Mouse (Mus musculus) mouse trophoblast stem cell (cell line): ENCODE data around the gene Bcl11a.

Source experiments
- in situ Hi-C, 2 experiments: fragments of 300-500 bp; cut with MseI, MboI; formaldehyde crosslinking; loops; 2 replicates in 1 of 2; 3 replicates in 1 of 2; pipeline ENCODE4 v1.15.1; 2025

Gene Bcl11a

DNA sequence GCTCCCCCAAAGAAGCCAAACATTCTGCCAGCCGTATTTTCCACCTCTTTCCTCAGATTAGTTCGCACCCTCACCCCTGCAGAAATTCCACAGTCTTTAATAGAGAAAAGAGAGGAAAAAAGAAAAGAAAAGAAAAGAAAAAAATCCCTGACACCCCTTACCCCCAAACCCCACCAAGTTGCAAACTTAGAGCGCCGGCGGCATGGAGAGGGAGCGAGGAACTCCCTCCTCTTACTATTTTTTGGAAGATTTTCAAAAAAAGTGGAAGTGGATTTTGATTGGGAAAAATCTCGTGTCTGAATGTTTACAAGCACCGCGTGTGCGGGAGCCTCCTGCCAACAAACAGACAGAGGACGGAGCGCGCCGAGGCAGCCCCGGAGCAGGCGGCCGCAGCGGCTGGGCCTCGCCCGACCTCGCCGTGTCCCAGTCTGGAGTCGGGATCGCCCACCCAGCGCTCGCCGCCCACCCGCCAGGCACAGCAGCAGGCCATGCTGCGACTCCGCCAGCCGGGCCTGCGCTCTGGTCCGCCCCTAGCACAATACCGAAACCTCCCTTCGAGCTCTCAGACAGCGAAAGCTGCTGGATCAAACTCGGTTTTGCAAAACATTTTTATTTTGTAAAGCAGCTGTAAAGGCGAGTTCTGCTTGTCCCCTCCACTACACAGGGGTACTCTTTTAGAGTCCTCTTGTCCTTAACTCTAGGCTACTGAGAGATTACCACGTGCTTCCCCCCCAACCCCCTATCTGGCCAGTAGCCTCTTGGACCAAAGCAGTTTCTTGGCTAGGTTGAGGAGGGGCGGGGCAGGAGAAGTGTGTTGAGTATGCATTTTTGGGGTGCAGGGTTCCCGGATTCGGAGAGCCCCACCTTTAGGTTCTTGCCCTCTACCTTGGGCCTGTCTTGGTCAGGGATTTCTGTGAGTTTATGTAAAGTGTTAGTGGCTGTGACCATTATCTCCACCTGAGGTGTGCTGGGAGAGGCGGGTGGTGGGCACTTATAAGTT lies 1.8 kb downstream of the Bcl11a start:
- in situ Hi-C loops: loop anchor here in 1 of 2 experiments (25.0 kb wide), 1 partner anchor 1208 kb away; no protein-coding TSS in a partner anchor

DNA sequence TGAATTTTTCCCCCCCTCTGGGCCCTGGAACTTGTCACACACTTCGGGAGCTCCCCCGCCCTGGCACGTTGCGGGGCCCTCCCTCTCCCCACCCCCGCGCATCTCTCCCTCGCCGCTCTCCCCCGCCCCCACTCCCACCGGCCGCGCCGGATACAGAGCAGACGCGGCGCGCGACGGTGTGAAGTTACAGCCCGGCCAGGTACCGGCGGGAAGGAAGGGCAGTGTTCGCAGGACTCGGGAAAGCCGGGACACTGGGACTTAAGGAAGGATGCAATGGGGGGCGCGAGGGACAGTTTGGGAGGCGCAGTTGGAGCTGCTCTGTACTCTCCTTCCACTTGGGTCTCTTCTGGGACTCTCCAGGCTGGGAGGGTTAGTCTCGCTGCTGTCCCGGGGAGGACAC lies 2.7 kb downstream of the Bcl11a start:
- in situ Hi-C loops: loop anchor here in 1 of 2 experiments (25.0 kb wide), 1 partner anchor 1207 kb away; no protein-coding TSS in a partner anchor

DNA sequence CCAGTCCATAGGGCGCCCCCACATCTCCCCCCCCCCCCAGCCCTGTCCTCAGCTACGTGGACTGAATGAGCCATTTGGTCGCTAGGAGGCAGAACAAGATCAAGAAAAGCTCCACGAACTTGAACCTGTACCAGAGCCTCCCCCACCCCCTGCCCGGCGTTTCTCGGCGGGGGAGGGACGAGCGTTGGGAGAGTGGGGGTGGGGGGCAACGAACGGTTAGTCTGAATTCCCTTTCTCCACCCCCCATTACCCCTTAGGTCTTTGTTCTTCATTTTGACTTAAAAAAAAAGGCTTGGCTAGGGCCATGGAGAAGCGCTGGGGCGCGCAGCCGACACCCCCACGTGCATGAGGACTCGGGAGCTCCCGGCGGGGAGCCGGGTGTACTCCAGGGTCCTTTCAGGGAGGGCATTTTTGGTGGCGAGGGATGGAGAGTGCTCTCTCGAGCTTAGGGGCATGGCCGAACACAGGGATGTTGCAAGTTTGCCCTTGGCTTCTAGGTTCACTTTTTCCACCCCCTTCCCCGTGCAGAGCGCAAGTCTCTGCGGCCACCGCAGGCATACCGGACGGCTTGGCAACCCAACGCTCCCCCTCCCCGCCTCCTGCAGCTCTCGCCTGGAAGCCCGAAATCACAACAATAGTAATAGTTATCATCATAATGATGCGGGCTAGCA lies 3.3 kb downstream of the Bcl11a start:
- in situ Hi-C loops: loop anchor here in 1 of 2 experiments (25.0 kb wide), 1 partner anchor 1206 kb away; no protein-coding TSS in a partner anchor

DNA sequence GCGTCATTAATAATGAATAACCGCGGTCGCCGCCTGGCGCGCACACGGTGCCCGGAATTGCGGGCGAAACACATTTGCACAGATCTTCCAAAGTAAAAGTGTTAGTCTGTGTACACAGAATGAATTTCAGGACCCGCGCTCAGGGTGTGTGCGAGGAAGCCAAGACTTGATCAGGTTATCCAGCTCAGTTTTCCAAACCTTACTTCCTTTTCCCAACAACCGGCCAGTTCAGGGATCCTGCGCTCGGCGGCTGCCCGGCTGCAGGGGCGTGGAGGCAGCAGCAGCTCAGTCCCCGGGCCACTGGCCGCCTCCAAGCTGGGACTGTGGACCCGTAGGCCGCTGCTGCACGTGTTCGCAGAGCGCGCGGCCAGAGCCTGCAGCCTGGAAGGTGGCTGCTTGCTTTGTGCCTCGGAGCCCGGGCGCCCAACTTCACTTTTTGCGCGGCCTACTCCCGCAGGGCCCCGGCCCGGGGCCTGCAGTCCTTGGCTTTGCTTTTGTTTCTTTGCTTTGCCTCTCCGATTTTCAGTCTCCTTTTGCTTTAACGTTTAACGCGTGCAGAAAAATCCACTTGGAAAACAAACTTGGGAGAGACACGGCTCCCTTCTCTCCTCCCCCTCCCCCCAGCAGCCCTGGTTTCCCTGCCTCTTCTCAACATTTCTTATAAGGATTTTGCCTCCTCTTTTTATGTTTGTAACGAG lies 4.0 kb downstream of the Bcl11a start:
- in situ Hi-C loops: loop anchor here in 1 of 2 experiments (25.0 kb wide), 1 partner anchor 1205 kb away; no protein-coding TSS in a partner anchor

DNA sequence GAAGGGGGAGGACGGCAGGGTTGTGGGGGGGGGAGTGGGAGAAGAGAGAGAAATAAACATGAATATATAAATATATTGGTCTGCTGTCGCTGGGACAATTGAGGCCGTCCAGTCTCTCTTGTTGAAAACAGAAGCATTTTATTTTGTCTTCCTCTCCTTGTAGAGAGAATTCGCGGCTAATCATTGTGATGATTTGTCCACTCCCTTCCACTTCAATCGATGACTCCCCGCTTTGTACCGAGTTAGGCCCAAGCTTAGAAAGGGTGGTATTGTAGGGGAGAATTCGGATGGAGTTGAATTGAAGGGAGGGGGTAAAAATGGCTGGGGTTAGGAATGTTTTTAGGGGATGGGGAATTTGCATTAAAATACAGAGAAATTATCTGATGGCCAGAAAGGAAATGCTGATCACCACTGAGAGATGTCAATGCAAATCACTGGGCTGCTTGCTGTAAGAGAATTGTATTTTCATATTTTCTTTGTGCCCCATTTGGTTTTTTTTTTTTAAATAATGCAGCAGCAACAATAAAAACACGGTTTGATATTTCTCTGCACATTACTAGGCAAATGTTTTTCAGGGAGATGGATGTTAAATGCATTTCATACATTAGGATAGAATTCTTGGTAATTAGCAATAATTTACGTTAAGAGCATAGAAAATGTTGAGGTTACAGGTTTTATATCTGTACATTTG lies 4.7 kb downstream of the Bcl11a start:
- in situ Hi-C loops: loop anchor here in 1 of 2 experiments (25.0 kb wide), 1 partner anchor 1205 kb away; no protein-coding TSS in a partner anchor

DNA sequence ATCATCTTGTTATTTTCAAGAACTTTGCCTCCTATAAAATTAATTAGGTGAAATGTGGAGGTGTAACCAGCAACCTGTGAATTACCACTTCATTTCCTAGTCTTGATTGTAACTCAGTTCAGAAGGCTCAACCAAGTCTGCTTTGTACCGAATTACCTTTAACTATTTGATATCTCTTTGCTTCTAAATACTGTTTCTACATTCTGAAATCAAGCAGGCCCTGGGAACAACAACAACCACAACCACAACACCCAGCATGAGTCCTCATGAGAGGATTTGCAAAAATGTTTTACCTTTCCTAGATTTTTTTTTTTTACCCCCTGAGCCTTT lies 5.2 kb downstream of the Bcl11a start:
- in situ Hi-C loops: loop anchor here in 1 of 2 experiments (25.0 kb wide), 1 partner anchor 1204 kb away; no protein-coding TSS in a partner anchor

DNA sequence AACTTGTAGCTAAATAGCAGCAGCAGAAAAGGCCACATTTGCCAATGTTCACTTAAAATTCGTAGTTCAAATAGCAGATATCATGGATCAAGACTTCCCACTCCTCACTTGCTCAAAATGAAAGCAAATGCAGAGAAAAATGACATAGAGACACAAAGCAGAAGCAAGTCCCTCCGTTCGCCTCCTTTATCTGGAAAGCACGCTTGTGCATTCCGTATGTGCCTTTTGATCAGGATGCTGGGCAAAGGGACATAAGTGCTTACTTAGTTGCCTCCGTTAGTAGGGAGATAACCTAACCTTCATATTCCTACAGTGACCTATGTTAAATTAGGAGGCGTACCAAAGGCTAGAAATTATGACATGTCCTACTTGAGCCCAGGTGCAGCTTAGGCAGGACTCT lies 5.6 kb downstream of the Bcl11a start:
- in situ Hi-C loops: loop anchor here in 1 of 2 experiments (25.0 kb wide), 1 partner anchor 1204 kb away; no protein-coding TSS in a partner anchor

DNA sequence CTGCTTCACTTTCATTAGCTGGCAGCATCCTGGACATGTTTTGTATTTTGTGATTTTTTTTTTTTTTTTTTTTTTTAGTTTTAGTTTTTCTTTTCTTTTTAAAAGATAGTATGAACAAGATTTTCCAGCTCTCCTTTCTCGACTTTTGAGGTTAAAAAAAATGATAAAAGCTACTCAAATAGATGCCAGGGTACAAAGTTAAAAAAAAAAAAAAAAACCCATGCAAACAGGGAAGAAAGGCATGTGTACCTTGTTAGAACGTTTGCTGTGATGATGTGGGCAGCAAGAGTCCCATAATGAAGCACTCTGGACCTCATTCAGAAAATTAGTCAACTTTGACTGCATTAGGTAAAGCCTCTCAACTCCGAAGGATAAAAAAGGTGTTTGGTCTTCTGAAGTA lies 6.2 kb downstream of the Bcl11a start:
- in situ Hi-C loops: loop anchor here in 1 of 2 experiments (25.0 kb wide), 1 partner anchor 1203 kb away; no protein-coding TSS in a partner anchor

DNA sequence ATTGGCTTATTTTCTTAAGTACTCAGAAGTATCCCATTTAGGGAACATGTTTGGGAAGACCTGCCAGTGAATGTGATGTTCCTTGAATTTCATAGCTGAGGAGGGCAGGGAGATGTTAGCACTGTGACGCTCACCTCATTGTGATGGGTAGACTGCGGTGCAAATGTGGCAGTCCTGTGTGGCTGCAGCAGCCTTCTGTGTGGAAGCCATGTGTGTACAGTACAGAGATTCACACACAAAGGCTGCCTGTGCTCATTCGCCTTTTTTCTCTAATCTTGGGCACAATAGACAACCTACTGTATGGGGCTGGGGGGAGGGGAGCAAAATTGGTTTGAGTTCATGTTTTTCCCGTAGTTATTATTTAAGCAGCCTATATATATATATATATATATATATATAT lies 6.7 kb downstream of the Bcl11a start:
- in situ Hi-C loops: loop anchor here in 1 of 2 experiments (25.0 kb wide), 1 partner anchor 1203 kb away; no protein-coding TSS in a partner anchor

DNA sequence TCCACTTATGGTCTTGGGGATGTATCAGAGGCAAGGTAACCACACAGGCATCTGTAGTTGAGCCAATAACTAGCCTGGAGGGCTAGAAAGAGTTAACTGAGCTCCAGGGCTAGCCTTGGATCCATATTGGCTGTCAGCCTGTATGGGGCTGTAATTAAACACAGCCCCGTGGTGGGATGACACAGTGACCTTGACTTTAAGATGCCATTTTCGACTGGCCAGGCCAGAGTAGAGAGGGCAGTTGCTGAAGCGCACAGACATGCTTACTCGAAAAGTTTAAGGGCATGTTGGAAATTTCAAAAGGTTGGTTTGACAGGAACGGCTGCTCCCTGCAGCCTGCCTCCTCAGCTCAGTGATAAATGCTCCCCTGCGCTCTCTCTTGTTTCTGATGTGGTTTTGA lies 8.1 kb downstream of the Bcl11a start:
- in situ Hi-C loops: loop anchor here in 1 of 2 experiments (25.0 kb wide), 1 partner anchor 1201 kb away; no protein-coding TSS in a partner anchor

DNA sequence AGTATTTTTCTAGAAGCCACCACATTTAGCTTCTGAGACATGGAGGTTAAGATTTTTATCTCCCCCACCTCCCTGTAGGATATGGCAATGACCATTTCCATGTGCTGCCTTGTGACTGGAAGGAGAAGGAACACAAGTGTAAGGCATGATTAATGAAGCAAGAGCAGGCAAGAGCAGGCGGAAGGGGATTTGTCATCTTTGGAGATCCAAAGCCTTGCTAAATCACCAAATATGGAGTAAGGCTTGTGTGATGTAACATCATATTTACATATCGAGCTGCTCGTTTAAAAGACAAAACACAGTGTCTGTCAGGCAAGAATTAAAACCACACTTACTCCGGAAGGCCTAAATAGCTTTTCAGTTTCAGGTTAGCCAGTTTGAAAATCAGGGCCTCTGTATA lies 9.2 kb downstream of the Bcl11a start:
- in situ Hi-C loops: loop anchor here in 1 of 2 experiments (25.0 kb wide), 1 partner anchor 1200 kb away; no protein-coding TSS in a partner anchor

DNA sequence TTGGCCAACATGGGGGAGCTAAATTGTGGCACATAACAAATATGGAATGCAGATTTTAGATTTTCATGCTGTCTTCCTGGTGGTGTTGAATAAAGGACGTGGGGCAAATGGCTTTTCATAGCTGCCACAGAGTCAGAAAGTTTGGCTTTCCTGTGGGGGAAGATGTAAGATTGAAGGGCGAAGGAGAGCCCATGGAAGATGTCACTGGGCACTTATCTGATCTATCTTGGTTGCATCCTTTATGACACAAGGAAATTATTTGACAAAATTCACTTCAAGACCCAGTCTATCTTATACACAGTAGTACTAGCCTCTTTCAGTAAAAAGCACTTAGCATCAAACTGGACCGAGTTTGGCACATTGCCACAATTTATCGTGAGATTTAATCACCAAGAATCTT lies 12.6 kb downstream of the Bcl11a start:
- in situ Hi-C loops: loop anchor here in 1 of 2 experiments (25.0 kb wide), 1 partner anchor 1197 kb away; no protein-coding TSS in a partner anchor

DNA sequence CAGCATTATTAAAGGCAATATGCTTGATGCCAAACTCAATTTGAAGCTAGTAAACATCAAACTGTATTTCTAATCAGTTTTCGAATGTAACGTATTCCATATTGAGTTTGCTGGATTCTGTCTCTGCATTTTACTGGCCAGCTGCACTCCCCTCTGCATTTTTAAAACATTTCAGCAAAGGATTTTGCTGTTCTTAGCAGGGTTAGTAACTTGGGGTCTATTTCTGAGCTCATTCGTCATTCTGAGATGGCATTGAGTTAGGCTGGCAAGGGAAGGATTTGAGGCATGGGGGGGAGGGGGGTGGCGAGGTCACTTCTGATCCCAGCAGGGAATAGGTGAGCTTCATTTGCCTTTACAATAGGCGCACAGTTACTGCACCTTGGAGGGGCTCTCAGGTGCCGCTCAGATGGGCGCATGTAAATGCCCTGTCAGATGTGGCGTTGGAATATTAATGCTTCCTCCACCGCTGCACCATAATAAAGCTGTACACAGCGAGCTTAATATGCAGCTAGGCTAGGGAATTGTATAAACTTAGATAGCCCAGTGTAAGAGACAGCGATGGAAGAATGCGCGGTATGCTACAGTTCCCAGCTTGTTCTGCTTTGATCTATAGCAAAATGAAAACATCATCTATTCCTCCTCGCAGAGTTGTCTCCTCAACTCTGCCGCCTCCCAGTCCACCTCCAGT lies 13.7 kb downstream of the Bcl11a start:
- in situ Hi-C loops: loop anchor here in 1 of 2 experiments (25.0 kb wide), 1 partner anchor 1196 kb away; no protein-coding TSS in a partner anchor

DNA sequence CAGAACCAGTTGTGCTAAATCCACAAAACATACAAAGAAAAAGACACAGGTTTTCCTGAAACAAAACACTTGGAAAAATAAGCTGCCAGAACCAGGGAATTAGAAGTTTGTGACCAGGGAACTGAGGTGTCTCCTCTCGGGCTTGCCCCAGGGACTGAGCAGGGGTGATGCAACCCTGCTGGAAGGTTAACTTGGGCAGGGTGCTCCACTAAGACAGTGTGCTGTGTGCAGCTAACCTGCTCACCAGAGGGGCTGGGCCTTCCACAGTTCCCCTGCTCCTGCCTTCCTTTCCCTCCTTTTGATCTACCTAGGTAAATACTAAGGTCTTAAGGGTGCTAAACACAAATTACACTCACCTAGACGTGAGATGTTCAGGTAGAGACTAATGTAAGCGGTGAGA lies 14.8 kb downstream of the Bcl11a start:
- in situ Hi-C loops: loop anchor here in 1 of 2 experiments (25.0 kb wide), 1 partner anchor 1195 kb away; no protein-coding TSS in a partner anchor

DNA sequence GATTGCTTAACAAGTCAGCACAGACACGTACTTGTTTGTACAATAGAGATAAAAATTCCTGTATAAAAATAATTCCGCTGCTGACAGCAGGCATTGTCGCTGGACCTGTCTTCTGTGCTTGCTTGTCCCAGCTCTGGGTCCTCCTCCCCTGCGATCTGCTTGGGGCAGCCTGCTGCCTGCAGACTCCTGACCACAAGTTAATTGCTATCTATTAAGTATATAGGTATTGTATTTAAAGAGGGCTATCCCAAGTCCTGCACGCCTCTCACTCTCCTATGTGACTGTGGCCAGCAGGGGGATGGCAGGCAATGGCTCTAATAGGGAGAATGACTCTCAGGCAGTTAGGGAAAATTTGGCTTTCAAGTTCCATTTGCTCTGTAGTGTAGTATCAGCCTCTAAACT lies 16.2 kb downstream of the Bcl11a start:
- in situ Hi-C loops: loop anchor here in 1 of 2 experiments (25.0 kb wide), 1 partner anchor 1193 kb away; no protein-coding TSS in a partner anchor

DNA sequence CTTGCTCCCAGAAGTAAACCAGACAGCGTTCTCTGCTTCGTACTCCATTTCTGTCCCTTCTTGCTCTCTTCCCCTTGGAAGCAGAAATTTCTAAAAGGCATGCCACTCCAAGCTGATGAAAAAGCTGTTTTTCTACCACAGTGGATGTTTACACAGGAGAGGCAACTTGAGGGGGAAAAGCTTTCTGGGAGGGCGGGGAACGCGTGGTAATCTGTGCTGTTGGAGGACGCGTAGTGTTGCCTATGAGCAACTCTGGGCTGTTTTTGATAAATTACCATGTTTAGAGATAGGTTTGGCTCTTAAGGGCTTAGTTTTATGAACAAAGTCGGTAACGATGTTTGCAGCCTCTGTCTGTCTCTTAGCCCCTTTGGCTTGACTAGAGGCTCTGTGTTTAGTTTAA lies 17.4 kb downstream of the Bcl11a start:
- in situ Hi-C loops: loop anchor here in 1 of 2 experiments (25.0 kb wide), 1 partner anchor 1192 kb away; no protein-coding TSS in a partner anchor

DNA sequence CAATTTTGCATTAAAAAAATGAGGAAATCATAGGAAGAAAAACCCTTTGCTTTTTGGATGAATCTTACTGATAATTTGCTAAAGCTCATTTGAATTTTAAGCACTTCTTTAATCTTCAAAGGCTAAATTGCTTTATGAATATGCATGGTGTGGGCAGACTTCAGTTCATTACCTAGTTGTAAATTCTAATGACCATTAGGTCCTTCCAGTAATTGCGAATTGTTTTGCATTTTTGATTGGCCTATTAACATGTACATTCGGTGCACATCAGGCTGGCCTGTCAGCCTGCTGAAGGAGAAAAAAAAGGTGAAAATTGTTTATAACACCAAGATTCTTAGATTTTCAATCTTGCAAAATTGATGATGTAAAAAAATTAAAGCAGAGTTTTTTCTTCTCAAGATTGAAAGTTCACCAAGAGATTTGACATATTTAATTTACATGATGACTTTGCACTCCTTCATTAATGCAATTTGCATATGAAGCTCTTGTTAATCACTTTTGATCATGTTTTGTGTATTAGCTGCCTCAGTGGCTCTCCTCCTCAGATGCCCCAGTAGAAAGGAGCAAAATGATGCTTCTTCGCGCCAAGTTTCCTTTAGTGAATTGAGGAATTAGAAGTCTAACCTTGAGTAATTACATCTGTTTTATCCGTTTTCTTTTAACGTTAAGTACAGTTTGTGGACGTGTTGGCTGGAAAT lies 17.9 kb downstream of the Bcl11a start:
- in situ Hi-C loops: loop anchor here in 1 of 2 experiments (25.0 kb wide), 1 partner anchor 1191 kb away; no protein-coding TSS in a partner anchor

DNA sequence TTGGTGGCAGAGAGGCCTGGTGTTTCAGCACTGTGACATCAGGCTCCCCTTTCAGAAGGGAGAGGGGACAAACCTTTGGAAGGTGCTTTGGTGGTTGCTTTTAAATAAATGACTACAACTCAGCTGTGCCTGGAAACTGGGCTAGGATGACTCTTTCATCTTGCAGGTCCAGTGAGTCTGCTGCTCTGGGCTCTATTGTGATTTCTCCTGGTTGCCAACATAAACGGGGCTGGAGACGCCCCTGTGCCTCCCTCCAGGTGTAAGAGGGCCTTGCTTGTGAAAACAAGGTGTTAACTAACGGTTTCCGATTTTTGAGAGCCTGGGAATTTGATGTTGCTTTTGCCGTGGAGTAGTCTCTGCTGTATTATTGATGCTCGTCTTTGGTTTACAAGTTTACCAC lies 18.6 kb downstream of the Bcl11a start:
- in situ Hi-C loops: loop anchor here in 1 of 2 experiments (25.0 kb wide), 1 partner anchor 1191 kb away; no protein-coding TSS in a partner anchor

DNA sequence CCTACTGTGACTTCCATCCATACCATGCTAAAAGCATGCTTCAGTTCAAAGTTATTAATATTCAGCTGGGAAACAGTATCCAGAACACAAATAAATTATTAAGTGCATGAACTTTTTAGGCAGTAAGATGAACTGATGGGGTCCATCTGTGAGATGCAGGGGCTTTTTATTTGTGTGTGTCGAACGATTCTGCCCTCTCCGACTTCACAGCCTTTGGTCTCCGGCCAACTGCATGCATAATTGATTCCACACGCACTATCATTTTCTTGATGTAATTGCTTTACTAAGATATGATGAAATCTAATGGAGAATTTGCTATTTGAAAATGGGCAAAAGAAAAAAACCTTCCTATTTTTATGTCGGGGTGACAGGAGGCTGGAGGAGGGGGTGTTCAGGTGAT lies 19.2 kb downstream of the Bcl11a start:
- in situ Hi-C loops: loop anchor here in 1 of 2 experiments (25.0 kb wide), 1 partner anchor 1190 kb away; no protein-coding TSS in a partner anchor
